ENCODE assay signal across 23 mouse cellular contexts in genomic region chr2:109156131-109156530, GRCm38 (mm10).
"Had no signal": no experiment of that assay in that cellular context is flagged by ENCODE, and none has a peak within 500 bp of the region (broad histone marks: within the 10 kb centered on the region; RNA-seq: fewer than 3 reads in every experiment).

No protein-coding gene starts in this region.

- H3K9ac ChIP-seq: kidney, embryonic 15.5 days; limb, embryonic 12.5 days; liver, embryonic 12.5 days; liver, embryonic 15.5 days; lung, embryonic 15.5 days; stomach, embryonic 15.5 days had no signal

- H3K27ac ChIP-seq: kidney, embryonic 15.5 days; left cerebral cortex, adult 2 months; limb, embryonic 12.5 days; liver, embryonic 12.5 days; liver, embryonic 15.5 days; lung, embryonic 15.5 days; midbrain, embryonic 10.5 days; stomach, embryonic 15.5 days had no signal

- H3K4me2 ChIP-seq: kidney, embryonic 15.5 days; limb, embryonic 12.5 days; liver, embryonic 12.5 days; liver, embryonic 15.5 days; lung, embryonic 15.5 days; stomach, embryonic 15.5 days had no signal

- H3K9me3 ChIP-seq: kidney, embryonic 15.5 days; limb, embryonic 12.5 days; liver, embryonic 12.5 days; liver, embryonic 15.5 days; lung, embryonic 15.5 days; midbrain, embryonic 10.5 days; stomach, embryonic 15.5 days had no signal

- H3K4me3 ChIP-seq: kidney, embryonic 15.5 days; left cerebral cortex, adult 2 months; limb, embryonic 12.5 days; liver, embryonic 12.5 days; liver, embryonic 15.5 days; lung, embryonic 15.5 days; megakaryocyte, embryonic 14.5 days; midbrain, embryonic 10.5 days; stomach, embryonic 15.5 days had no signal

- H3K27me3 ChIP-seq: kidney, embryonic 15.5 days; limb, embryonic 12.5 days; liver, embryonic 12.5 days; liver, embryonic 15.5 days; lung, embryonic 15.5 days; megakaryocyte, embryonic 14.5 days; stomach, embryonic 15.5 days had no signal

- H3K4me1 ChIP-seq: kidney, embryonic 15.5 days; limb, embryonic 12.5 days; liver, embryonic 12.5 days; liver, embryonic 15.5 days; lung, embryonic 15.5 days; stomach, embryonic 15.5 days had no signal

- H3K36me3 ChIP-seq: kidney, embryonic 15.5 days; limb, embryonic 12.5 days; liver, embryonic 12.5 days; liver, embryonic 15.5 days; lung, embryonic 15.5 days; midbrain, embryonic 10.5 days; stomach, embryonic 15.5 days had no signal

- ATAC-seq: liver, embryonic 12.5 days had no signal

- DNase-seq: kidney, adult 8-10 months; kidney, postnatal 10 days; kidney, postnatal 36 days; layer of hippocampus, postnatal 36 days; liver; lung, adult 18-20 months; lung, postnatal 10 days; lung, postnatal 36 days; midbrain, embryonic 14.5 days; right cerebral cortex, adult 18-20 months; right cerebral cortex, postnatal 14 days; right cerebral cortex, postnatal 4 days; spleen, adult 18-20 months; thymus, postnatal 36 days had no signal
